In the genomic region with DNA sequence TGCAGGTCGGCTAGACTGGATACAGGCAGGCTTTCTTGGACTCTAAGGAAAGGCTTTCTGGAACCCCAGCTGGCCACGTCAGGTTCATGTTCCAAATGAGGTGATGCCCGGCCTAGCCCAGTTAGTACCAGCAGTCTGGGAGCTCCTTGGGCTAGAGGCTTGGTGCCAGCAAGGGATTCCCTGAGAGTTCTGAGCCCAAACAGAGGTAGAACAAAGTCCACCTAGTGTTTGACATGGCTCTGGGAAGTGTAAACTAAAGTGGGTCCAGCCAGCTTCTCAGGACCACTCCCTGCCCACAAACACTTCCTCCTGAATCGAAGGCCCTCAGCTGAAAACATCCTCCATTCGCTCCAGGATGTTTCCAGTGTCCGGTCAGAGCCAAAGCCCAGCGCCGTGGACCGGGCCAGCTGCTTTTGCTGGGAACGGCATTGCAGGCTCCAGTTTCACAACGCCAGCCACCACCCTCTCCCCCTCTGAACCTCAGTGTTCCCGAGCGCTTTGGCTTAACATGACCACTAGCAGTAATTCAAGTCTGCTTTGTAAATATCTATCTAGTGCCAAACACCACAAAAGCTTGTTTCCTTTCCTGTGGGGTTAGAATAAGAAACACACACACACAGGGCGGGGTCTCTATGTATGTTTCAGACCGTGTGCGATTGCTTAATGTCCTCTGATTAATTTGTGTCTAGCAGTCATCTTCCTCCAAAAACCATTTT, we compare ENCODE assay signal across 12 mouse cellular contexts.
DNase-seq lines count a peak whose midpoint lies in the region; ATAC-seq lines count a peak whose summit lies in the region.
"Had no signal": no experiment of that assay in that cellular context is flagged by ENCODE, and none has a peak within 500 bp of the region (broad histone marks: within the 10 kb centered on the region; RNA-seq: fewer than 3 reads in every experiment).

No protein-coding gene starts in this region.

- peaks cover 38% of the 10 kb centered on the region for H3K4me1 ChIP-seq in kidney, embryonic 15.5 days
- peaks cover 4% of the 10 kb centered on the region for H3K4me1 ChIP-seq in brown adipose tissue, adult 24 weeks (ENCODE audit: control insufficient read depth, insufficient read depth, insufficient read length, low read length)
- H3K4me1 ChIP-seq in neural tube, embryonic 15.5 days = peaks cover 15% of the 10 kb centered on the region

- no peak overlapping the region for H3K27ac ChIP-seq in kidney, embryonic 15.5 days
- peak overlapping the region; percentile 53 for H3K27ac ChIP-seq in brown adipose tissue, adult 24 weeks (replicated peaks; ENCODE audit: low read depth, low read length)
- H3K27ac ChIP-seq in neural tube, embryonic 15.5 days (replicated peaks) = no peak overlapping the region
- H3K27ac ChIP-seq: neural tube, embryonic 12.5 days had no signal

- H3K36me3 ChIP-seq in kidney, embryonic 15.5 days = no peaks in the 10 kb centered on the region
- peaks cover 34% of the 10 kb centered on the region for H3K36me3 ChIP-seq in neural tube, embryonic 15.5 days
- H3K36me3 ChIP-seq: neural tube, embryonic 12.5 days had no signal

- no peak overlapping the region for H3K9ac ChIP-seq in kidney, embryonic 15.5 days
- H3K9ac ChIP-seq in neural tube, embryonic 15.5 days (replicated peaks) = no peak overlapping the region
- H3K9ac ChIP-seq: neural tube, embryonic 12.5 days had no signal

- peaks cover 13% of the 10 kb centered on the region for H3K27me3 ChIP-seq in kidney, embryonic 15.5 days
- no peaks in the 10 kb centered on the region for H3K27me3 ChIP-seq in neural tube, embryonic 15.5 days (replicated peaks)
- H3K27me3 ChIP-seq: neural tube, embryonic 12.5 days had no signal

- no peak for ATAC-seq in kidney, embryonic 15.5 days (replicated peaks; ENCODE audit: low FRiP score)
- ATAC-seq in neural tube, embryonic 15.5 days (ENCODE audit: low FRiP score) = no peak

- no peak overlapping the region for H3K4me3 ChIP-seq in kidney, embryonic 15.5 days (replicated peaks)
- H3K4me3 ChIP-seq in brown adipose tissue, adult 24 weeks (ENCODE audit: insufficient read depth, low read depth, low read length) = no peak overlapping the region; the same call in 1 of the 2 replicates
- no peak overlapping the region for H3K4me3 ChIP-seq in neural tube, embryonic 15.5 days (replicated peaks)
- H3K4me3 ChIP-seq: neural tube, embryonic 12.5 days had no signal

- H3K4me2 ChIP-seq in kidney, embryonic 15.5 days = no peak overlapping the region
- no peak overlapping the region for H3K4me2 ChIP-seq in neural tube, embryonic 15.5 days
- H3K4me2 ChIP-seq: neural tube, embryonic 12.5 days had no signal

- DNase-seq in kidney, adult 11 months = peak; percentile 42
- DNase-seq in heart, postnatal 4 days = peak; percentile 35
- DNase-seq in lung, postnatal 36 days = peak; percentile 75
- DNase-seq in layer of hippocampus, adult 9-10 months (ENCODE audit: low spot score) = no peak
- DNase-seq in right cerebral cortex, adult 2 months (ENCODE audit: low spot score in 2 of 2) = no peak
- DNase-seq: cerebellum, adult 11 months; thymus, adult 18-20 months had no signal

- H3K9me3 ChIP-seq in kidney, embryonic 15.5 days (replicated peaks) = no peaks in the 10 kb centered on the region
- no peaks in the 10 kb centered on the region for H3K9me3 ChIP-seq in neural tube, embryonic 15.5 days (replicated peaks)
- H3K9me3 ChIP-seq: G1E; neural tube, embryonic 12.5 days had no signal

- 44% methylated on average over 16 of the region's 16 CpGs for WGBS in kidney, embryonic 15.5 days
- 71% methylated on average over 16 of the region's 16 CpGs for whole genome bisulfite sequencing in neural tube, embryonic 15.5 days

Comparison
In these comparisons a context has a peak if more than half of its experiments do, and no peak if none do; other contexts are left out.
1. DNase-seq: peak in kidney, adult 11 months (single experiment), heart, postnatal 4 days (single experiment) and lung, postnatal 36 days (single experiment); none in layer of hippocampus, adult 9-10 months (single experiment) and right cerebral cortex, adult 2 months (0 of 2).